Mouse (Mus musculus): ENCODE measurements around the gene Zbtb44. TPM values are rescaled to one million over a fixed set of nuclear protein-coding genes. Genes with fewer than 3 reads are reported as not detected.

The Zbtb44 gene
- polyA plus RNA-seq, 1 experiment from 2014 or later: 7.1 TPM

DNA sequence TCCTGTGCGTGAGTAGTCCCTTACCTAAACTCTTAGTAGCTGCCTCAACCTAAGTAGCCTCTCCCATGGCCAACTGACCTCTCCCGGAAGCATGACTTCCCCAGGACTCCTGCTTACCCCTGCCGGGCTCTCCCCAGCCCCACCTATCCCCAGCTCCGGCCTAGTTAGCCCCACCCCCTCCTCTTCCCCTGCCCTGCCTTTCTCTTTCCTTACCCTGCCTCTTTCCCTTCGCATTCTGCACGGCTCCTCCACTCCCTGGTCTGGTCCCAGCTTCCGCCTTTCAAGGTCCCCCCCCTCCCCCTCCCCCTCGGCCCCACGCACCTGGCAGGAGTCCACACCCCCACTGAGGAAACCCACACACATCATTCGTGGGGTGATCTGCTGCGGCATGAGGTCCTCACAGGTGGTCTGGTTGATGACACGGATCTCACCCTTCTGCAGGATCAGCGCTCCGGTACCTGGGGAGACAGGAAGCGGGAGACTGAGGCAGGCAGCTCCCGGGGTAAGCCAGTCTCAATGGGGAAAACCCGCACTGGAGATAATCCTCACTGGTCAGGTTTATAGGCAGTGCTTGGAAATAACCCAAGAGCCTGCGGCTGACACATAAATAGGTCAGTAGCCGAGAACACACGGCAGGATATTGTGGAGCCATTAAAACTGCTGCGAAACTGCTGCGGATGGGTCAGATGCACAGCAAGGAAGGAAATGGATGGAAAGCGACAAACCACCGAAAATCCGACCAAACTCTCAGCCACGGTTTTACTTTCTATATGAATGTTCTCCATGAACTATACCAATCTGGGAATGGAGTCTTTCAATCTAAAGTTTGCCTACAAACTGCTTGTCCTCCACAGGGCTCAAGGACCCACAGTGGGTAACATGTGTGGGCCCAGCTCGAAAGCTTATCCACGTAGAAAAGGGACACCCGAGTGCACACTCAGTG, 59.9 kb downstream of the Zbtb44 start:
- 81% methylated on average over 29 of the region's 29 CpGs for WGBS
- no peak overlapping the region for H3K27ac ChIP-seq (replicated peaks)
- H3K36me3 ChIP-seq: no peaks in the 10 kb centered on the region
- H3K4me3 ChIP-seq: no peak overlapping the region
- 0 out of 2 replicates have a peak, but pooled peaks cover 3% of the 10 kb centered on the region for H3K4me1 ChIP-seq
- H3K4me2 ChIP-seq (replicated peaks): no peak overlapping the region
- no peak overlapping the region for H3K9ac ChIP-seq (replicated peaks)
- no peak for ATAC-seq (ENCODE audit: low FRiP score, low read depth)
- H3K27me3 ChIP-seq: peaks cover 5% of the 10 kb centered on the region; the same call in 1 of the 2 replicates
- no peaks in the 10 kb centered on the region for H3K9me3 ChIP-seq

DNA sequence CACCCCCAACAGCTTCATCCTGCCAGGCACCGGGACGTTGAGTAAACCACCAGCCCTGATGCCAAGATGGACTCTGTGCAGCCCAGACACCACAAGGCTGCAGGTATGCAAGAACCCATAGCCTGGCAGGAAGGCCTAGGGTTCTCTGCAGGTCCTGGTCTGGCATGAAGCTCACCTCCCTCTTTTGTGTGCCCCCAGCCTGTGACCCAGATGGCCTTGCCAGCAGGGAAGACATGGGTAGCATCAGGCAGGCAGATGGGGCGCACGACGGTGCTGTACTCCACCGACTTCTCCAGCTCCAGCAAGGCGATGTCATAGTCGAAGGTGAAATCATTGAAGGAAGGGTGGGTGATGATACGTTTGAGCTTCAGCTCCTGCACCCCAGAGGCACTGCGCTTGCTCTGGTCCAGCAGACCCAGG, 60.7 kb downstream of the Zbtb44 start:
- Histone ChIP-seq H3K36me3 (no peaks in the 10 kb centered on the region), H3K4me1 (0 out of 2 replicates have a peak, but pooled peaks cover 3% of the 10 kb centered on the region), H3K4me2 (replicated peaks) (no peak overlapping the region), H3K4me3 (no peak overlapping the region), H3K27me3 (peaks cover 5% of the 10 kb centered on the region; the same call in 1 of the 2 replicates), H3K9me3 (no peaks in the 10 kb centered on the region), H3K9ac (replicated peaks) (no peak overlapping the region), H3K27ac (replicated peaks) (no peak overlapping the region)
- no peak for ATAC-seq (ENCODE audit: low FRiP score, low read depth)
- 96% methylated on average over 10 of the region's 10 CpGs for WGBS

DNA sequence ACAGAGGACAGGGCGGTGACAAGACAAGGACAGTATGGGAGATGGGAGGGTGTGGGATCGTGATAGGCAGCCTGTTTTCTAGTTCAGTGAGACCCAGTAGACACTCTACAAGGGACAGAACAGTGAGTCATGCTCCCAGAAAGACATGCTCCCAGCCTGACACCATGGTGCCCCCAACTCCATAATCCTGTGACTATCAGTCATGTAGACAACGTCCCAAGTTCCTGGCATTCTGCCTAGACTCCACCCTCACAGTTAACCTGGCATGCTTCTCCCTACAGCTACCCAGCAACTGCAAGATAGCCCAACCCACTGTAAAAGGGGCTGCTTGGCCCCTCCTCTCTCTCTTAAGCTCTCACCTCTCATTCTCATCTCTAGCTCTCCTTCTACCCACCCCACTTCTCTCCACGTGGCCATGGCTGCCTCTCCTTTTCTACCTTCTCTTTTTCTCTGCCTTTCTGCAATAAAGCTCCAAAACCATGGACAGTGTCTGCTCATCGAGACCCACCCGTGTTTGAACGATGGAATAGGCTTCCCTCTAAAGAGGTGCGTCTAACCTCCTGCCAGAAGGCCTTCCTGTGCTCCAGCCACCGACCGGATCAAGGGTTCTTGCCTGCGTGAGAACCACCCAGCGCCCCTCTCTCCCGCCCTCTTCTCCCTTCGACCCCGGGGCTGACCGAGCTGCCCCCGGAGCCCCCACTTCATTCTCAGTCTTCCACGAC, 61.8 kb downstream of the Zbtb44 start:
- Histone ChIP-seq H3K4me2 (replicated peaks) (no peak overlapping the region), H3K27ac (replicated peaks) (no peak overlapping the region), H3K9ac (replicated peaks) (no peak overlapping the region), H3K9me3 (no peaks in the 10 kb centered on the region), H3K4me3 (no peak overlapping the region), H3K36me3 (no peaks in the 10 kb centered on the region), H3K4me1 (0 out of 2 replicates have a peak, but pooled peaks cover 3% of the 10 kb centered on the region), H3K27me3 (peaks cover 3% of the 10 kb centered on the region; the same call in 1 of the 2 replicates)
- 91% methylated on average over 18 of the region's 18 CpGs for WGBS
- no peak for ATAC-seq (ENCODE audit: low FRiP score, low read depth)

DNA sequence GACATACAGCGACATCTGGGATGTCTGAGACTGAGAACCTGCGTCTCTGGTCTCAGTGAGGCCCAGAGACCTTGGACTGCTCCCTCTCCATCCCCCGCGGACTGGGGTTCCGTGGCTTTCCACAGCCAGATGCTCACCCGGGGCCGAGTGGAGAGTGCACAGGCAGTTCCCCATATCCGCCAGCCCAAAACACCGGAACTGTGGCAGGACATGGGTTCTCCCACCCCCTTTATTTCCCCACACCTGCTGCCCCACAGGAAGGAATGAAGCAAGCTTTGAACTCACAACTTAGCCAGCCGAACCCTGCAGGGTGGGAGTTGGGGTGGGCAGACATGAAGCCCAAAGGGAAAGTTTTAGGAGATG, 62.4 kb downstream of the Zbtb44 start:
- WGBS: 93% methylated on average over 10 of the region's 10 CpGs
- no peak for ATAC-seq (ENCODE audit: low FRiP score, low read depth)

DNA sequence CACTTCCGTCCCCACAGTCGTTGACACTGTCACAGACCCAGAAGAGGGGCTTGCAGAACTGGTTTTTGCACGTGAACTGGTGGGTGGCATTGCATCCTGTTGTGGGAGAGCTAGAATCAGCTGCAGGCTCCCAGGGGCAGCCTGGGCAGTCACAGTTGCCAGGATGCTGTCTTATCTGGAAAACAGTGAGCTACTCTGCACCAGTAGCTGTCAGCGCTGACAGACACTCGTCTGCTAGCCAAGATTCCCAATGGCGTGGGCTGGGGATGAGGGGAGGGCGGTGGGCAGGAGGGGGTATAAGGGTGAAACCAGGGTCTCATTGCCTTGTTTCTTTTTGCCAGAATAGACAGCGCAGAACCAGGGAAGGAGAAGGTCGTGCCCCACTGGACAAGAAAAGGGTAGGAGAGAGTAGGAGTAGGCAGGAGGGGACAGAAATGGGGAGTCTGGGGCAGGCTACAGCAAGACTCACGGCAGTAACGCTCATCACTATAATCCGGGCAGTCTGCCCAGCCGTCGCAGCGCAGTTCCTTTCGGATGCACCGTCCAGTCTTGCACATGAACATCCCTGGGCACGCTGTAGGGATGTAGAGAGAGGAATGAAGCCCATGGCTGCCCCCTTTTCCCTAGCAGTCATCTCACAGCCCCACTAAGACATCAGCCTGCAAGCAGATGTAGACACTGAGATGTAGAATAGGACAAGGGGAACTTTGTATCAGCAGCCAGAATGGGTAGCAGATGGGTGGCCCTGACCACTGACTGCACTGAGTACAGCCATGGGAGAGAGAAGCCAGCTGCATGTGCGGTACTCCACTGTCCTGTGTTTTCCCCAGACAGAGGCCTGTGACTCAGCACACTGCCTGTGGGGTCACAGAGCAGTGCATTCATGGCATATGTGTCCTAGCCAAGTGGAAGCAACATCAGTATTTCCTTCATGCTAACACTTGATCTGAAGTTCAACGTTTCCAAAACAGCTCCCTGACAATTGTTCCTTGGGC, 66.9 kb downstream of the Zbtb44 start:
- 85% methylated on average over 20 of the region's 20 CpGs for WGBS
- Histone ChIP-seq H3K27ac (replicated peaks) (no peak overlapping the region), H3K4me2 (replicated peaks) (no peak overlapping the region), H3K9ac (replicated peaks) (no peak overlapping the region), H3K36me3 (no peaks in the 10 kb centered on the region), H3K9me3 (no peaks in the 10 kb centered on the region), H3K27me3 (no peaks in the 10 kb centered on the region; the same call in 1 of the 2 replicates), H3K4me3 (no peak overlapping the region), H3K4me1 (no peaks in the 10 kb centered on the region)
- no peak for ATAC-seq (ENCODE audit: low FRiP score, low read depth)

More for the DNA sequence above, 62.4 kb downstream of the Zbtb44 start:
- no peak overlapping the region for H3K27ac ChIP-seq (replicated peaks)
- H3K4me1 ChIP-seq: 0 out of 2 replicates have a peak, but pooled peaks cover under 1% of the 10 kb centered on the region
- no peaks in the 10 kb centered on the region; the same call in 1 of the 2 replicates for H3K27me3 ChIP-seq
- no peaks in the 10 kb centered on the region for H3K36me3 ChIP-seq
- no peak overlapping the region for H3K4me3 ChIP-seq
- no peak overlapping the region for H3K9ac ChIP-seq (replicated peaks)
- no peaks in the 10 kb centered on the region for H3K9me3 ChIP-seq
- no peak overlapping the region for H3K4me2 ChIP-seq (replicated peaks)

DNA sequence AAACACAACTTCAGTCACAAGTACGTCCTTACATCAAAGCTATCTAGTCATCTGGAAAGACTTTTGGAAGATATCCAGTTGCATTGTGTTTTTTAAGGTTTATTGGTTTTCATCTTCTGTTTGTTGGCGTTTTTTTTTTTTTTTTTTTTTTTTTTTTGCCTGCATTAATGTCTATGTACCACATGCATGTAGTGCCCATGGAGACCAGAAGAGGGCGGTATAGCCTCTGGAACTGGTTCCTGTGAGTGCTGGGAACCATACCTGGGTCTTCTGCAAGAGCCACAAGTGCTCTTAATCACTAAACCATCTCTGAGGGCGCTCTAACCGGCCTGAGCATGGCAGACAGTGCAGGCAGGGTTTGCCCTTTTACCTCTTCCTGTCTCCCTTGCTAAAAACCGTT, 67.7 kb downstream of the Zbtb44 start:
- WGBS: 77% methylated on average over 6 of the region's 6 CpGs
- no peak overlapping the region for H3K4me2 ChIP-seq (replicated peaks)
- H3K4me1 ChIP-seq: no peaks in the 10 kb centered on the region
- no peaks in the 10 kb centered on the region for H3K36me3 ChIP-seq
- no peak for ATAC-seq (ENCODE audit: low FRiP score, low read depth)
- H3K9ac ChIP-seq (replicated peaks): no peak overlapping the region
- no peak overlapping the region for H3K4me3 ChIP-seq
- H3K9me3 ChIP-seq: no peaks in the 10 kb centered on the region
- no peaks in the 10 kb centered on the region; the same call in 1 of the 2 replicates for H3K27me3 ChIP-seq
- H3K27ac ChIP-seq (replicated peaks): no peak overlapping the region

DNA sequence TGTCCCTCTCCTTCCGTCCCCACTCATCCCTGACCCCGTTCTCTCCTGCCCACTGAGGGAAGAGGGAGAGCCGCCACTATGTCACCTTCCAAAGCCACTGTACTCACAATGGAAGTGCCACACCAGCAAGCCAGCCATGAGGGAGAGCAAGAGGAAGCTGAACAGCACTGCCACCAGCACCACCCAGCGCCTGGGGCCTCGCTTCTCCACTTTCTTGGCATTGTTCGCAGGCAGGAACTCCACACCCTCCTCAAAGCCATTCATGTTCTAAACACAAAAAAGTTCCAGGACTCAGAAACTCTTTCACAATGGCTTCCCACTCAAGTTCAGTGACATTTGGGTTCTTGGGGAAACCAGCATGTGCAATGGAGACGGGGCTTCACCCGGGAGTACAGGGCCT, 78.0 kb downstream of the Zbtb44 start:
- 91% methylated on average over 8 of the region's 8 CpGs for WGBS

DNA sequence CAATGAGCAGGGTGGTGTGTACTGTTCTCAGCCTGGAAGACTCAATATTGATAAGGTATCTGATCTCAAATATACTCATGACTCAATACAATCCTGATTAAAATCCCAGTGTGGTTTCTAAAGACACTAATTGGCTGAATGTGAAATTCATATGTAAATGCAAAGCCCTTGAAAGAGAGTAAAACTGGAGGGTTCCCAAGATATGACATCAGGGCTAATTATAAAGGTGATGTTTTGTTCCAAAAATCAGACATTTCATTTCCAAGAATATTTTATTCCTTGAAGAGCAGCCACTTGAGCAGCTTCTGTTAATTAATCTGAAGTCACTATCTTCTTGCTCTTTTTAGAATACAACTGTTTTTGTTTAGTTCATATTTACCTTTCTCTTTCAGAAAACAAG, 85.1 kb downstream of the Zbtb44 start:
- Histone ChIP-seq H3K36me3 (no peaks in the 10 kb centered on the region), H3K4me3 (no peak overlapping the region), H3K27me3 (no peaks in the 10 kb centered on the region), H3K4me2 (replicated peaks) (no peak overlapping the region), H3K27ac (replicated peaks) (no peak overlapping the region), H3K4me1 (no peaks in the 10 kb centered on the region; the same call in 1 of the 2 replicates), H3K9me3 (no peaks in the 10 kb centered on the region), H3K9ac (replicated peaks) (no peak overlapping the region)
- no peak for ATAC-seq (ENCODE audit: low FRiP score, low read depth)

More for the DNA sequence above, 78.0 kb downstream of the Zbtb44 start:
- Histone ChIP-seq H3K27me3 (no peaks in the 10 kb centered on the region), H3K9me3 (no peaks in the 10 kb centered on the region), H3K4me1 (no peaks in the 10 kb centered on the region), H3K27ac (replicated peaks) (no peak overlapping the region), H3K36me3 (no peaks in the 10 kb centered on the region), H3K9ac (replicated peaks) (no peak overlapping the region), H3K4me3 (no peak overlapping the region), H3K4me2 (replicated peaks) (no peak overlapping the region)
- ATAC-seq (ENCODE audit: low FRiP score, low read depth): no peak

DNA sequence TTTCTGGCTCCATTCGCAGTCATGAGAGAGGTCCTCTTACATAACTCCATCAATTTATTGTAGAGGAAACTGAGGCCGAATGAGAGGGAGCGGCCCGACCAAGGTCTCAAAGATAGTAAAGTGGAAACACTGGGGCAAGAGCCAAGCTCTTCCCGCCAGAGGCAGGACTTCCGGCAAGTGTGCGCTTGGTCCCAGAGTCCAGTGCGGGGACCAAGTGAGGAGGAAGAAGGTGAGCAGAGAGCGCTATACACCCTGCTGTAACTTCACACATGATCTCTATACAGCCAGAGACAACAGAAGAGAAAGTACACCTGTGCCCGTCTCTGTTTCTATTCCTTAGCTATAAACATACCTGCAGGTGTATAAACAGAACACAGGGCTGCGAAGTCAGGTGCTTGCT, 86.6 kb downstream of the Zbtb44 start:
- Histone ChIP-seq H3K9ac (replicated peaks) (no peak overlapping the region), H3K36me3 (no peaks in the 10 kb centered on the region), H3K27me3 (no peaks in the 10 kb centered on the region), H3K27ac (replicated peaks) (no peak overlapping the region), H3K9me3 (no peaks in the 10 kb centered on the region), H3K4me1 (no peaks in the 10 kb centered on the region; the same call in 1 of the 2 replicates), H3K4me3 (no peak overlapping the region), H3K4me2 (replicated peaks) (no peak overlapping the region)
- no peak for ATAC-seq (ENCODE audit: low FRiP score, low read depth)
- 94% methylated on average over 11 of the region's 11 CpGs for WGBS

DNA sequence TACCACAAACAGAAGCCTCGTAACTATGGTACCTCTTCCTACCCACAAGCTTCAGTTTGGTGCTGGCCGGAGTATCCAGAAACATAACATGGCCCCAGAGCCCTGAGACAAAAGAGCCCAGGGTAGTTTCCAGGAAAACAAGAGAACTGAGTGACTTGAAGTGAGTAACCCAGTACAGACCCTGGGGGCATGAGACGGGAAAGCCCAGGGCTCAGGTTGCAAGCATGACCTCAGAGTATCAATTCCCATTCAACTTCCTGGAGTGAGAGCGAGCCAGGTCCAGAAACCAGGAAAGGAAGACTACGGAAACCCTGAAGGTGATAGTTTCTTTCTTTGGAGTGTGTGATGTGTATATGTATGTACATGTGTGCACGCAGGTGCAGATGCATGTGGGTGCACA, 87.0 kb downstream of the Zbtb44 start:
- Histone ChIP-seq H3K4me2 (replicated peaks) (no peak overlapping the region), H3K9me3 (no peaks in the 10 kb centered on the region), H3K36me3 (no peaks in the 10 kb centered on the region), H3K27me3 (no peaks in the 10 kb centered on the region), H3K27ac (replicated peaks) (no peak overlapping the region), H3K4me1 (no peaks in the 10 kb centered on the region; the same call in 1 of the 2 replicates), H3K4me3 (no peak overlapping the region), H3K9ac (replicated peaks) (no peak overlapping the region)
- no peak for ATAC-seq (ENCODE audit: low FRiP score, low read depth)
- 85% methylated on average over 6 of the region's 6 CpGs for WGBS

DNA sequence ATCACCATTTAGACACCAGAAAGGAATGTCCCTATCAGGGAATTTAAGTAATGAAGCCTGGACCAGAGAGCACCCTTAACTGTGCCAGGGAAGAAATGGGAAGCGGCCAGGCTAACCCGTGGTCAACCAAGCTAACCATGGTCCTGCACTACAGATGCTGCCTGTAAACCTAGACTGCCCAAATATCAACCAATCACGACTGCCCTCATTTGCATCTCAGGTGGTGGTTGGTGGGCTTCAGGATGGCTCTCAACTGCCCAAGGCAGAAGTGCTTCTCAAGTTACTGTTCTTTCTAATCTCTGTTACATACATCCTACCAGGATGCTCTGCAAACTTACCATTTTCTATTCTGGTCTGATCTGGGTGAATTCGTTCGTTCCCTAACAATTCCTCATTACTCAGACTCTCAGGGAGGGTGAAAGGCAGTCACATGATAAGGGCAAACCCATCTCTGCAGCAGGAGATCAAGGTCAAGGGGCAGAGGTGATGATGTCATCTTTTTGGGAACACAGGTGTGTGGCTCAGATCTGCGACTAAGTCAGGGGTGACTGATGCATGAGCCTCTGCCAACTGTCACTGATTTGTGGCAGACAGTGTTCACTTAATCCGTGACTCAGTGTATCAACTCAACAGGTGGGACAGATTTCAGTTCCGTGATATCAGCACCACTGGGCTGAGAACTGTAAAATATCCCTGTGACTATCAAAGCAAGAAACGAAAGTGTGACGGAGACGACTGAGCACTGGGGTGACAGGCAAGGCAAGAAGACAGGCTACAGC, 88.3 kb downstream of the Zbtb44 start:
- no peak overlapping the region for H3K4me3 ChIP-seq
- 40% methylated on average over 11 of the region's 11 CpGs for WGBS
- no peak overlapping the region for H3K9ac ChIP-seq (replicated peaks)
- no peaks in the 10 kb centered on the region; the same call in 1 of the 2 replicates for H3K4me1 ChIP-seq
- ATAC-seq (ENCODE audit: low FRiP score, low read depth): no peak
- H3K9me3 ChIP-seq: no peaks in the 10 kb centered on the region
- H3K27ac ChIP-seq (replicated peaks): no peak overlapping the region
- H3K36me3 ChIP-seq: no peaks in the 10 kb centered on the region
- no peak overlapping the region for H3K4me2 ChIP-seq (replicated peaks)
- H3K27me3 ChIP-seq: no peaks in the 10 kb centered on the region
